Mouse (Mus musculus) myocyte (in vitro differentiated cells): ENCODE data around the gene Snhg11.

Experiments used
- MAX ChIP-seq: IDR thresholded peaks from one replicate; pipeline ENCODE4 v1.6.1; 2011; ENCODE audit warnings: low read depth, mild to moderate bottlenecking, control low read depth
- MYOG ChIP-seq, 3 experiments: IDR thresholded peaks; one replicate each; pipeline ENCODE4 v1.6.1; 2011; ENCODE audit warnings: control low read depth in 2 of 3, low read depth in 2 of 3, mild to moderate bottlenecking in 2 of 3; ENCODE audit not compliant: insufficient read length in 2 of 3, control insufficient read depth in 1 of 3, insufficient read depth in 1 of 3
- POLR2A ChIP-seq: IDR thresholded peaks from one replicate; pipeline ENCODE4 v1.6.1; 2011; ENCODE audit warnings: low read depth, mild to moderate bottlenecking, control low read depth, moderate library complexity; ENCODE audit not compliant: insufficient read length
- POLR2AphosphoS2 ChIP-seq: IDR thresholded peaks from one replicate; pipeline ENCODE4 v1.6.1; 2011; ENCODE audit warnings: low read depth, control low read depth; ENCODE audit not compliant: insufficient read length
- USF1 ChIP-seq: IDR thresholded peaks from one replicate; pipeline ENCODE4 v1.6.1; 2011; ENCODE audit warnings: low read depth, mild to moderate bottlenecking, control low read depth, moderate library complexity

- TF ChIP-seq POLR2A (no peak), POLR2AphosphoS2 (no peak), MAX (no peak), MYOG (IDR thresholded peaks at IDR 0.05; ENCODE audit: control insufficient read depth in 1 of 3, insufficient read depth in 1 of 3, insufficient read length in 2 of 3, low read depth in 2 of 3) (no peak), USF1 (no peak)
These were observed 35.4 kb upstream of the Snhg11 start for GRCm38 (mm10) chr2:158339948-158340564.
